Mouse (Mus musculus) cerebellum, adult 2 months (tissue): Measurements from ENCODE around the gene Gm21897.

ENCODE experiments used
- CTCF ChIP-seq: fragments of 200-500 bp; IDR thresholded peaks from 2 replicates; pipeline ENCODE4 v1.5.1; 2011; ENCODE audit warnings: low read depth, mild to moderate bottlenecking, control low read depth, low read length, moderate library complexity, borderline replicate concordance; ENCODE audit not compliant: insufficient read depth
- POLR2A ChIP-seq: fragments of 200-500 bp; IDR thresholded peaks from 2 replicates; pipeline ENCODE4 v1.6.1; 2011; ENCODE audit warnings: low read length, control low read depth, borderline replicate concordance; ENCODE audit not compliant: insufficient read depth

DNA sequence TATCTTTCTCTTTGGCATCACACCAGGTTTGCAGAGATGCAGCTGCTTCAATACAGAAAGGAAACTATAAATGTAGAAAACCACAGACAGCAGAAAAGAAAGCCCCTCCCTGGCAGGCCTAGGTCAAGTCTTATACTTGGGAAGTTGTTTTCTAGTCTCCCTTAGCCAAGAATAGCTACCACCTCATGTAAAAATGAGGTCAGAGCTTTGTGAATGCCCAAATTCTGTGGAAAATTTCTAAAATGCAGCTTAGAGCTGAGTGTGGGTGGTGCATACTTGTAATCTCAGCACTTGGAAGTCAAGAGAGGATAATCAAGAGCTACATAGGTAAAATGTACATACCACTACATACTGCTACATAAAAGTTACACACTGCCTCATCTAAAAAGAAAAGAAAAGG, 40.5 kb downstream of the Gm21897 start:
- TF ChIP-seq POLR2A: no peak
- TF ChIP-seq CTCF: no peak
